Mouse (Mus musculus) gastrocnemius, postnatal 10 days (tissue): ENCODE data around the gene C1qtnf5. TPM values are rescaled to one million over a fixed set of nuclear protein-coding genes. Genes with fewer than 3 reads are reported as not detected.

Experiments
- DNase-seq: peaks from one replicate; pipeline ENCODE4 v3.0.0; 2021; ENCODE audit warnings: mixed read lengths
- total RNA-seq, 2 experiments: library from RNA; stranded (reverse); gene quantifications; 2 replicates each; pipeline ENCODE4 v1.2.3; 2021

Gene C1qtnf5
- total RNA-seq, 2 experiments from 2014 or later, result 25.9 to 26.0 TPM

DNA sequence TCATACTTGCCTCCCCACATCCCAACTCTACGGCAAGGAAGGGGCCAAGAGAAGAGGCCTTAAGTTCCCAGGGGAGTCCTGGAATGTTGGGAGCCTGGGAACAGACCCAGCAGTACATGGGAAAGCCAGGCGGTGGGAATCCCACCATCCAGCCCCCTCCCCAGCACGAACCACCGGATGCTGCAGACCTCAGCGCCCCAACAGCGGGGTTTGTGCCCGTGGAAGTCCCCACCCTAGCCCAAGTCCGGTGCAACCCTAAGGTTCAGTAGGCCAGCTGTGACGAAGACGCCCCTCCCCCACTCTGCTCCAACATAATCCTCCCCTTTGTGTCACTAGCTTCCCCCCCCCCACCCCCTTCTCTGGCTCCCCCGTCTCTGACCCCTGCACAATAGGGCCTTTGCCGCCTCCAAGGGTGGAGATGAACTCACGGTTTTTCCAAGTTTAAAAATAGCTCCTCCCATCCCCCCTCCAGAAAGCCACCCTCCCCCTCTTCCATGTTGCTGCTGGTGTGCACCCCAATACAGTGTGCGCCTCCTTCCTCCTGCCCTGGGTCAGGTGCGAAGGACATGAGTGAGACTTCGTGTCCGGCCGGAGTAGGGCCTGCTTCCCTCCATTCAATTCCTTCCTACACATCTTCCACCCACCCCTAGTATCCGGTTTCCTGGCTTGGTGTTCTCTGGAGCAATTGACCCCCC lies 23.7 kb downstream of the C1qtnf5 start:
- DNase-seq, result peak; percentile 63

GRCm38 (mm10) chr9:44131276-44131590 lies 24.2 kb downstream of the C1qtnf5 start:
- DNase-seq, result no peak

- DNase-seq, result no peak
These were observed 25.2 kb downstream of the C1qtnf5 start for GRCm38 (mm10) chr9:44132200-44132599.

DNA sequence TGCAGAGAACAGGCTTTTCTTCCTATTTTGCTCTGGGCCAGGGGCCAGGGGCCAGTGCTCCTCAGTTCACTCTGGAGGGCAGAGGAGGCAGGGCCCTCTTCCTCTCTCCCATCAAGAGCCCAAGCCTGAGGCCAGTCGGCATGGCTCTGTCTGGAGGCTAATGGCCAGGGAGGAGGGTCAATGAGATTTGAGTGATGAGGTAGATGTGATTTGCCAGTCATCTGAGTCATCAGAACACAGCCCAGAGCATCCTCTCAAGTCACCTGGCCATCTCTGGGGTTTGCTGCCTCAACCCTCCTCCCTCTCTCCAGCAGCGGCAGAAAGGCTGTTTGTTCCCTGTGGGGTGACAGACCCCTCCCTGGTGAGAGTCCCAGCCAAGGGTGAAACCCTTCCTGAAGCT lies 26.2 kb downstream of the C1qtnf5 start:
- no peak for DNase-seq

- peak; percentile 80 for DNase-seq
These were observed 27.2 kb downstream of the C1qtnf5 start, which contains the start of gene Mcam for GRCm38 (mm10) chr9:44134101-44134850. Gene Mcam (plus strand): TSS chr9:44134469.

GRCm38 (mm10) chr9:44134851-44135730 lies 28.0 kb downstream of the C1qtnf5 start:
- peak; percentile 66 for DNase-seq

GRCm38 (mm10) chr9:44135731-44136411 lies 28.8 kb downstream of the C1qtnf5 start:
- no peak for DNase-seq

- no peak for DNase-seq
These were observed 30.8 kb downstream of the C1qtnf5 start for GRCm38 (mm10) chr9:44137846-44138245.

DNA sequence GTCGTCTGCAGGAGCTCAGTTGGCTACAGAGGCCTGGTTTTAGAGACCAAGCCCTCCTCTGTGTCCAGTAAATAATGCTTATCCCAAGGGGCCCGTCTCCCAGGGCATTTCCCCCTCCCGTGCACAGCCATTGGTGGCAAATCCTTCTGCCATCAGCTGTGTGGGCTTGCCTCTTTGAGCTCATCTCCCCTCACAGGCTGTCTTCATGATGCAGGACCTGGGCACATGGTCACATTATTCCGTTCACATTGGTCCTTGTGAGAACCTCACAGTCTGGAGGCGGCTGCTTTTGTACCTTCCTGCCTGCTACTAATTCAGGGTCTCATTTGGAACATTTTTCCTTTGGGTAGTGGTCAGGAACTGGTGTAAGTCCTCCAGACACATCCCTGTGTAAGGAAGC lies 34.9 kb downstream of the C1qtnf5 start:
- no peak for DNase-seq

GRCm38 (mm10) chr9:44143421-44143820 lies 36.4 kb downstream of the C1qtnf5 start:
- DNase-seq, result no peak

GRCm38 (mm10) chr9:44144023-44144717 lies 37.1 kb downstream of the C1qtnf5 start:
- DNase-seq, result no peak

- no peak for DNase-seq
These were observed 37.6 kb downstream of the C1qtnf5 start for GRCm38 (mm10) chr9:44144718-44145060.

DNA sequence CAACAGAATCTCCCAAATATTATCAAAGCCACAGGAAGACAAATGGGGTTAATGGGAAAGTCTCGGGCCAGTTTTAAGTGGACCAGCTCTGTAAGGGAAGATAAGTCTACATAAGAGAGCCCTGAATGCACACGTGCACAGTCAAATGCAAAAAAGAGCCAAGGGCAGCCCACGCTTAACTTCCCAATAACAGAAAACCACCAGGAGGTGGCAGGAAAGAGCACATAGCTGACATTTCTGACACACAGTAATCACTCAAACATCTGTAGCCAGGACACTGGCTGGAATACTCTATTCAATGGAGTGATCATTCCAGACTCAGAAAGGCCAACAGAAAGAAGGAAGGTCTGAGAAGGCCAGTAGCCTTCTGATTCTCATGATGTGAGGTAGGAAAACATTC lies 40.2 kb downstream of the C1qtnf5 start:
- no peak for DNase-seq

Other genes starting within 250 kb of the C1qtnf5 start
- 10 to 100 TPM; 42.5 to 44.6 TPM for gene Thy1, start 63.9 kb upstream of the C1qtnf5 start, total RNA-seq
- 100 to 1,000 TPM; 102 to 133 TPM for gene Usp2, start 40.2 kb upstream of the C1qtnf5 start, total RNA-seq
- gene Mfrp, start 5.5 kb upstream of the C1qtnf5 start, total RNA-seq, result under 1 TPM in 1 of 2 experiments, not detected in 1; 0.18 TPM
- gene Gm49380, start 6.3 kb downstream of the C1qtnf5 start, total RNA-seq, result under 1 TPM; 0.23 to 0.49 TPM
- 10 to 100 TPM; 13.0 to 15.1 TPM for gene Rnf26, start 6.3 kb downstream of the C1qtnf5 start, total RNA-seq
- gene Mcam, start 27.2 kb downstream of the C1qtnf5 start, total RNA-seq, result 100 to 1,000 TPM; 107 to 115 TPM
- 10 to 100 TPM; 15.8 to 22.1 TPM for gene Cbl, start 126.8 kb downstream of the C1qtnf5 start, total RNA-seq
- gene Ccdc153, start 133.4 kb downstream of the C1qtnf5 start, total RNA-seq, result not detected
- gene Pdzd3, start 144.2 kb downstream of the C1qtnf5 start, total RNA-seq, result 1 to 10 TPM; 1.2 to 1.4 TPM
- 10 to 100 TPM; 21.6 to 23.0 TPM for gene Nlrx1, start 161.4 kb downstream of the C1qtnf5 start, total RNA-seq
- gene Abcg4, start 181.4 kb downstream of the C1qtnf5 start, total RNA-seq, result 1 to 10 TPM in 1 of 2 experiments, under 1 TPM in 1; 0.68 to 1.3 TPM
- gene Hinfp, start 198.4 kb downstream of the C1qtnf5 start, total RNA-seq, result 10 to 100 TPM in 1 of 2 experiments, 1 to 10 TPM in 1; 9.8 to 11.0 TPM
- 10 to 100 TPM in 1 of 2 experiments, 1 to 10 TPM in 1; 7.5 to 15.7 TPM for gene C2cd2l, start 213.0 kb downstream of the C1qtnf5 start, total RNA-seq
- gene Dpagt1, start 218.8 kb downstream of the C1qtnf5 start, total RNA-seq, result 10 to 100 TPM; 11.7 to 17.0 TPM
- gene H2afx, start 227.4 kb downstream of the C1qtnf5 start, total RNA-seq, result 10 to 100 TPM; 41.0 to 47.2 TPM
- gene Hmbs, start 237.0 kb downstream of the C1qtnf5 start, total RNA-seq, result 10 to 100 TPM; 29.2 to 31.0 TPM